Mouse (Mus musculus) T-helper 1 cell (primary cell): Measurements from ENCODE around the gene F9.

Experiments used
- in situ Hi-C: fragments of 300-600 bp; cut with MboI, MseI; formaldehyde crosslinking; loops from one replicate; pipeline ENCODE4 v1.15.1; 2025; ENCODE audit warnings: high pct_unique_total_duplicates

Gene F9

GRCm38 (mm10) chrX:59999221-60000083 lies at the start of gene F9:
Gene F9, plus strand, starts transcription at chrX:59999464.
- in situ Hi-C loops: no loop called here

- in situ Hi-C loops: loop anchor here (10.0 kb wide), 1 partner anchor 1385 kb away; no protein-coding TSS in a partner anchor
Measured at GRCm38 (mm10) chrX:59969767-59970166, 29.5 kb upstream of the F9 start.

GRCm38 (mm10) chrX:60000084-60000443 lies 800 bp downstream of the F9 start:
- in situ Hi-C loops: no loop called here

- in situ Hi-C loops: no loop called here
Measured at GRCm38 (mm10) chrX:60001461-60001860, 2.2 kb downstream of the F9 start.

- in situ Hi-C loops: loop anchor here (10.0 kb wide), 1 partner anchor 452 kb away; no protein-coding TSS in a partner anchor
Measured at GRCm38 (mm10) chrX:60013084-60013676, 13.9 kb downstream of the F9 start.

- in situ Hi-C loops: loop anchor here (10.0 kb wide), 1 partner anchor 450 kb away; no protein-coding TSS in a partner anchor
Measured at GRCm38 (mm10) chrX:60014588-60014987, 15.3 kb downstream of the F9 start.

- in situ Hi-C loops: no loop called here
Measured at GRCm38 (mm10) chrX:60021007-60021406, 21.7 kb downstream of the F9 start.

- in situ Hi-C loops: no loop called here
Measured at GRCm38 (mm10) chrX:60021595-60021994, 22.3 kb downstream of the F9 start.

GRCm38 (mm10) chrX:60026654-60027053 lies 27.4 kb downstream of the F9 start:
- in situ Hi-C loops: no loop called here

GRCm38 (mm10) chrX:60054745-60055144 lies 55.5 kb downstream of the F9 start:
- in situ Hi-C loops: no loop called here

GRCm38 (mm10) chrX:60055185-60055584 lies 55.9 kb downstream of the F9 start:
- in situ Hi-C loops: no loop called here

- in situ Hi-C loops: no loop called here
Measured at GRCm38 (mm10) chrX:60075359-60075758, 76.1 kb downstream of the F9 start.
